Mouse (Mus musculus): ENCODE results near the gene Acbd5. TPM values are rescaled to one million over a fixed set of nuclear protein-coding genes. Genes with fewer than 3 reads are reported as not detected.
A peak's percentile ranks its signal among the peaks of the same experiment; 100 is the strongest.

Acbd5 gene
- polyA plus RNA-seq, 1 experiment: 5.0 TPM

- Histone ChIP-seq H3K4me3 (peak within 1 kb of the TSS; percentile 84), H3K36me3 (ENCODE audit: control insufficient read depth, insufficient read depth) (peaks cover 2% of the 10 kb centered on the region), H3K79me2 (ENCODE audit: control insufficient read depth, insufficient read depth) (peaks cover 84% of the 10 kb centered on the region), H3K27me3 (ENCODE audit: control insufficient read depth, insufficient read depth, insufficient read length) (no peaks in the 10 kb centered on the region), H3K4me2 (ENCODE audit: low read depth) (peak within 1 kb of the TSS; percentile 86), H3ac (ENCODE audit: control insufficient read depth, insufficient read length) (peak within 1 kb of the TSS; percentile 58)
- no peak for TF ChIP-seq MAX (IDR thresholded peaks at IDR 0.05; ENCODE audit: low read depth)
- no peak for TF ChIP-seq REST (IDR thresholded peaks at IDR 0.05; ENCODE audit: insufficient read depth, insufficient read length)
- TF ChIP-seq POLR2A (IDR thresholded peaks at IDR 0.05; ENCODE audit: insufficient read length, low read depth): peak; percentile 69
- no peak for TF ChIP-seq CEBPB (IDR thresholded peaks at IDR 0.05; ENCODE audit: insufficient read depth, poor library complexity, severe bottlenecking)
- TF ChIP-seq MYOD1 (IDR thresholded peaks at IDR 0.05; ENCODE audit: control insufficient read depth in 1 of 3, insufficient read length in 2 of 3, low read depth in 2 of 3): peak; percentile 65 to 69 (median 66)
- peak; percentile 64 for TF ChIP-seq SRF (IDR thresholded peaks at IDR 0.05; ENCODE audit: control insufficient read depth, insufficient read length, low read depth)
- TF ChIP-seq USF1 (IDR thresholded peaks at IDR 0.05; ENCODE audit: low read depth): no peak
- TF ChIP-seq E2F4 (IDR thresholded peaks at IDR 0.05; ENCODE audit: insufficient read depth): peak; percentile 98
- no peak for TF ChIP-seq TCF12 (IDR thresholded peaks at IDR 0.05; ENCODE audit: insufficient read depth, poor library complexity, severe bottlenecking)
- TF ChIP-seq TCF3 (IDR thresholded peaks at IDR 0.05; ENCODE audit: insufficient read length, low read depth): no peak
- TF ChIP-seq POLR2AphosphoS2 (IDR thresholded peaks at IDR 0.05; ENCODE audit: insufficient read length, low read depth): peak; percentile 85
- TF ChIP-seq MYOG (IDR thresholded peaks at IDR 0.05; ENCODE audit: control insufficient read depth in 1 of 3, insufficient read depth in 1 of 3, insufficient read length in 2 of 3, low read depth in 2 of 3): peak; percentile 36 to 81 (median 75)
Measured at GRCm38 (mm10) chr2:23155777-23156607, 88.0 kb downstream of the Acbd5 start, which contains the start of the genes Mastl and Yme1l1. Mastl (minus strand) TSS chr2:23156024. Yme1l1 (plus strand) TSS chr2:23156369.

GRCm38 (mm10) chr2:23156608-23157081 lies 88.7 kb downstream of the Acbd5 start:
- TF ChIP-seq TCF3 (IDR thresholded peaks at IDR 0.05; ENCODE audit: insufficient read length, low read depth): no peak
- no peak for TF ChIP-seq POLR2AphosphoS2 (IDR thresholded peaks at IDR 0.05; ENCODE audit: insufficient read length, low read depth)
- no peak for TF ChIP-seq MAX (IDR thresholded peaks at IDR 0.05; ENCODE audit: low read depth)
- TF ChIP-seq USF1 (IDR thresholded peaks at IDR 0.05; ENCODE audit: low read depth): no peak
- TF ChIP-seq TCF12 (IDR thresholded peaks at IDR 0.05; ENCODE audit: insufficient read depth, poor library complexity, severe bottlenecking): no peak
- no peak for TF ChIP-seq POLR2A (IDR thresholded peaks at IDR 0.05; ENCODE audit: insufficient read length, low read depth)
- no peak for TF ChIP-seq E2F4 (IDR thresholded peaks at IDR 0.05; ENCODE audit: insufficient read depth)
- no peak for TF ChIP-seq REST (IDR thresholded peaks at IDR 0.05; ENCODE audit: insufficient read depth, insufficient read length)
- no peak for TF ChIP-seq CEBPB (IDR thresholded peaks at IDR 0.05; ENCODE audit: insufficient read depth, poor library complexity, severe bottlenecking)
- no peak for TF ChIP-seq MYOD1 (IDR thresholded peaks at IDR 0.05; ENCODE audit: control insufficient read depth in 1 of 3, insufficient read length in 2 of 3, low read depth in 2 of 3)
- TF ChIP-seq SRF (IDR thresholded peaks at IDR 0.05; ENCODE audit: control insufficient read depth, insufficient read length, low read depth): no peak
- no peak for TF ChIP-seq MYOG (IDR thresholded peaks at IDR 0.05; ENCODE audit: control insufficient read depth in 1 of 3, insufficient read depth in 1 of 3, insufficient read length in 2 of 3, low read depth in 2 of 3)
- H3K79me2 ChIP-seq (ENCODE audit: control insufficient read depth, insufficient read depth): peaks cover 87% of the 10 kb centered on the region

More at GRCm38 (mm10) chr2:23156608-23157081, 88.7 kb downstream of the Acbd5 start:
- Histone ChIP-seq H3K27me3 (ENCODE audit: control insufficient read depth, insufficient read depth, insufficient read length) (no peaks in the 10 kb centered on the region), H3K4me3 (peak overlapping the region; percentile 84), H3K36me3 (ENCODE audit: control insufficient read depth, insufficient read depth) (peaks cover 8% of the 10 kb centered on the region), H3K4me2 (ENCODE audit: low read depth) (peak overlapping the region; percentile 86), H3ac (ENCODE audit: control insufficient read depth, insufficient read length) (peak overlapping the region; percentile 58)

Other genes with a start within 250 kb of the Acbd5 start
- 5.5 TPM for gene Pdss1, start 172.6 kb upstream of the Acbd5 start, polyA plus RNA-seq (2012; fragmentation: generic; extraction: Trizol)
- 28.0 TPM for gene Abi1, start 27.9 kb upstream of the Acbd5 start, polyA plus RNA-seq (2012; fragmentation: generic; extraction: Trizol)
- gene Mastl, start 87.9 kb downstream of the Acbd5 start, polyA plus RNA-seq (2012; fragmentation: generic; extraction: Trizol): 1.7 TPM
- gene Yme1l1, start 88.2 kb downstream of the Acbd5 start, polyA plus RNA-seq (2012; fragmentation: generic; extraction: Trizol): 17.9 TPM
- gene 4931423N10Rik, start 139.3 kb downstream of the Acbd5 start, polyA plus RNA-seq (2012; fragmentation: generic; extraction: Trizol): not detected